Mouse (Mus musculus): ENCODE results near the gene Tnfrsf25.

Gene Tnfrsf25

DNA sequence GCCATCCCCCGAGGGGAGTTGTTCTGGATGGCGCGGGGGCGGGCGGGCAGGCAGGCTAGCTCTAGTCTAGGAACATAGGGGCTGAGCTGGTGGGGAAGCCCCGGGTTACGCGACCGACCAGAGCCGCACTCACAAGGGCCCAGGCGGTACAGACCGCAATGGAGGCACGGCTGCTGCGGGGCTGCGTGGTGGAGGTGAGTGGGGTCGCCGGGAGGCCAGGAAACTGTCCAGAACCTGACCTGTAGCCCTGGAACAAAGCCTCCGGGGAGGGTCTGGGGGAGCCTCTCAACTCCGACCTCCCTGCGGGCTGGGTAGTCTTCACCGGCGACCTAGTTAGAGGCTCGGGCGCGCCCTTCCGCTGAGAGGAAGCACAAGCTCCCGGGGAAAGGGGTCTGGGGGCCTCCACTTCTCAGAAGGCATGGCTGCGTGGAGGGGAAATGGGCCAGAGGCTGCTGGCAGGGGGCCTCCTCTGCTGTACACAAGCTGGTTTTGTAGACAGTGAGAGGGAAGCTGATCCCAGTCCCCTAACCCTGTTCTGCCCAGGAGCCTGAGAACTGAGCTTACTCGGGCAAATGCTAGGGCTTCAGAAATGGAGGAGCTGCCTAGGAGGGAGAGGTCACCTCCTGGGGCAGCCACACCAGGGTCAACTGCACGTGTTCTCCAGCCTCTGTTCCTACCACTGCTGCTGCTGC, at the start of gene Tnfrsf25:
Tnfrsf25 (plus strand) TSS at position 14 of the 692 bp plus-strand sequence.
- peak; percentile 94 for DNase-seq

DNA sequence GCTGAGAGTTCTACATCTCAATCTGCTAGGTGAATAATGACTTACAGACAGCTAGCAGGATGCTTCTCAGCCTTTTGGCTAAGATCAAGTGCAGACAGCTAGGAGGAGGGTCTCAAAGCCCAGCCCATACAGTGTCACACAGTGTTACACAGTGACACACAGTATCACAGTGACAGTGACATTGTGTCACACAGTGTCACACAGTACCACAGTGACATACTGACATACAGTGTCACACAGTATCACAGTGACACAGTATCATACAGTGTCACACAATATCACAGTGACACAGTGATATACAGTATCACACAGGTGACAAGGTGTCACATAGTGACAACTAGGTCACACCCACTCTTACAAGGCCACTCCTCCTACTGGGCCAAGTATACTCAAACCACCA, 48.5 kb upstream of the Tnfrsf25 start:
- DNase-seq, result no peak

DNA sequence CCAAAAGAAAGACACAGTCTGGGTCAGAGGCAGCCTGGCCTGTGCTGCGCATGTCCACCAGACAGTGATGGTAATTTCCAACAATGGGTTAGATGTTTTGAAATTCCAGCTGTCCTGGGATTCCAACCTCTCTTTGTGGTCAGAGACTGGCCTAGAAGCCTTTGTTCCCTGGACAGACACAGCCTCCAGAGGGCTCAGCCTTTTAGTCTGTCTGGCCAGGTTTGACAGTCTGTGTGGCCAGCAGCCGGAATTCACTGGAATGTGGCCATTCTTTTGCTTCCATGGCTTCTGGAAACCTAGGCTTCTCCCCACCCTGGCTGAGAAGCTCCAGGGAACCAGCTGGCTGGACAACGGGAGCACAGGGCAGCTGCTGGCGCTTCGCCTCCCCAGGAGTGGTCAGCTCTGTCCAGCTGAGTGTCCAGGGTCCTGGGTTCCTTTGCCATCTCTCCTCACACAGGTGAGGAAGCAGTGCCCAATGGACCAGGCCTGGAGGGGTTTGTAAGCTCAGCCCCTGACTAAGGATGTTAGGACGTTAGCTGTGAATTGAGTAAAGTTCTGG, 47.5 kb upstream of the Tnfrsf25 start:
- peak; percentile 95 for DNase-seq

DNA sequence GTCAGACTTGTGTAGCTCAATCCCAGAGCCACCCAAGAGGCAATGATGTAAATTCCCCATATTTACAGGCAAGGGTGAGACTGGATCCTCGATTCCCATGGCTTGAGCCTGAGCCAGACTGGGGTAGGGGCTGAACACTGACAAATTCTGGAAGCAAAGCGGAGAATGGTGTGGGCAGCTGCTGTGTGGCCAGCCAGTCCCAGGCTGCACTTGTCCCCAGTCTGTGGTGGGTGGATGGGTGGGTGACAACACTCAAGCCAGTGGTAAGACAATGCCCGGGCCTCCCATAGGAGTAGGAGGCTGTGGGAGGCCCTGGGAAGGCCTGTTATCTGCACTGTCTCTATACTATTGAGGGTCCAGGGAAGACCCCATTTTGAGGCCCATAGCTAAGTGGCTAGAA, 46.5 kb upstream of the Tnfrsf25 start:
- no peak for DNase-seq

DNA sequence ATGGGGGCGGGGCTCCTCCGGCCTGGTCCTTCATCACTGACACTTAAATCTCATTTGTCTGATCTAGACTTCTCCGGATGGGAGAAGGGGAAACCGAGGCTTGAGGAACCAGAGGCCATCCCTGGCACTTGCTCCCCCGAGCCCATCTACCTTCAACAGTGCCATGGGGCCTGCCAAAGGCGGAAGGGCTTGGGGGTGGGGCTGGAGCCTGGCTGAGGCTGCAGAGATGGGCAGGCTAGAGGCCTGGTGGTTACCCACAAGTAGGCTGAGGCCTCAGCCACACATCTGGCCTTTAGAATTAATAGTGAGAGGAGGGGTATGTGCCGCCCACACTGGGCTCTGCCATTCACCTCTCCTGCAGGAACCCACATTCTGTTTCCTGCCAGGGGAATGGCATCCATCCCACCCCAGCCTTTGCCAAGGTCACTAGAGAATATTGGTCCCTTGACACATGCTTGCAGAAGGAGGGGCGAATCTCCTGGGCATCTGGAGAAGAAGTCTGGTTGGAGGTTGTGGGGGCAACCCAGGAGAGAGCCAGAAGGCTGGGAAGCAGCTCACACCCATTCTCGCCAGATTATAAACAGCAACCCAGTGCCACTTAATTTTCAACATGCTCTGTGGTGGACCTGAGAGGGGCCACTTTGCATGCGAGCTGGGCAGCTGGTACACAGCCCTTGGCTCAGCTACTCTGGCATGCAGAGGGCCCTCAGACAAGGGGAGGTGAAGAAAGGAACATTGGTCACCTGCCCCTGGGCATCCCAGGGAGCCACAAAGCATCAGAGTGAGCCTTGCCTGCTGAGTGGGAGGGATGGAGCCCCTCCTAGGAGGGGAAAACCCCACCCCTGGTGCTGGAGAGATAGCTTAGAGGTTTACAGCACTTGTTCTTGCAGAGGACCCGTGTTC, 45.0 kb upstream of the Tnfrsf25 start:
- DNase-seq, result peak; percentile 93

DNA sequence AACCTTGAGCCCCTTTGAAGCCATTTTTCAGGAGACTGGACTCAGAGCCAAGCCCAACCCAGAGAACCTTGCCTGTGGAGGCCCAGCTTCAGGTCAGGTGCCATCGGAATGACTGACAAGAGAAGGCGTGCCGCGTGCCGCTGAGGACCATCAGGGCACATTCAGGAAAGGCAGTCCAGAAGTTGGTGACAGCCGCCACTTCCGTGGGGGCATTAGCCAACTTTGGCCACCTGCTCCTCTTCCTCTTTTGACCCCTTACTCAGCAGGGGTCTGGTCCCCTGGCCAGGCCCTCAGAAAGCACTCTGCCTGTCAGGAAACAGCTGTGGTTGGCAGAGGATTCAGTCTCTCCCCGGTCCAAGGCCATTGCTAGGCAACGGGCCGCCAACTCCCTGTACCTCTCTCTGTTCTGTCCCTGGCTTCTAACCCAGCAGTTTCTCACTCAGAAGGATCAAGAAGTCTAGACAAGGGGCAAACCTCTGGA, 43.6 kb upstream of the Tnfrsf25 start, which contains the start of gene Plekhg5:
Plekhg5 (plus strand) TSS at position 378 of the 481 bp plus-strand sequence.
- peak; percentile 99 for DNase-seq

DNA sequence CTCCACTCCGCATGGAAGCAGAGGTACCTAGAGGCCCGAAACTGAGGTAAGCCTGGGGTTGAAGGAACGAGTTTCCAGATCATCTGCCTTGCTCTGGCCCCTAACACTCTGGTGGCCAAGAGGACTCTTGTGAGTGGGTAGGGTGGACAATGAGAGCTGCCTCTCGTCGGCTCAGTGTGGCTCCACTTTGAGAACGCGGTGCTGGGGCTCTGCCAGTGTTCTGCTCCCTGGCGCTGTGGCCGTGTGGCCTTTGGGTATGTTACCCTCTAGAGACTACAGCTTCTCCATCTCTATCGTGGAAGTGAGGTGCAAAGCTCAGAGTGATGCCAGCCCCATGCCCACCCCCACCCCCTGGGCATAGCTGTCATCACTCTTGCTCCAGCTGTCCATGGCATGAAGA, 43.1 kb upstream of the Tnfrsf25 start:
- no peak for DNase-seq

DNA sequence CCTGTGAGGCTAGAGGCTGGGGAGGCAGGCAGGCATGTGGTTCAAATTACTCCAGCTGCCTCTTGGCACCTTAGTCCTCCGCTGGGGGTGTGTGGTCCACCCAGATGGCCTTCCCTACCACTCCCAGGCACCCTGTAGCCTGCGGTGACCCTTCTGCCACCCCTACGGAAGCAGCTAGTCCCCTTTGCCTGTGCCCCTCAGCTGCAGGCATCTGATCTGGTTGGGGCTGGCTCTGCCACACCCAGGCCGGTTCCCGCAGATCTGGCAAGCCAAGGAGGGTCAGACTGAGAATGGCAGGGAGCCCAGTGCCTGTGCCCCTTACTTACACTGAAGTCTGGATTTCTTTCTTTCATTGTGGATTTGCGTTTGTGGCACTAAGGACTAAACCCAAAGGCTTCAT, 42.0 kb upstream of the Tnfrsf25 start:
- peak; percentile 90 for DNase-seq

DNA sequence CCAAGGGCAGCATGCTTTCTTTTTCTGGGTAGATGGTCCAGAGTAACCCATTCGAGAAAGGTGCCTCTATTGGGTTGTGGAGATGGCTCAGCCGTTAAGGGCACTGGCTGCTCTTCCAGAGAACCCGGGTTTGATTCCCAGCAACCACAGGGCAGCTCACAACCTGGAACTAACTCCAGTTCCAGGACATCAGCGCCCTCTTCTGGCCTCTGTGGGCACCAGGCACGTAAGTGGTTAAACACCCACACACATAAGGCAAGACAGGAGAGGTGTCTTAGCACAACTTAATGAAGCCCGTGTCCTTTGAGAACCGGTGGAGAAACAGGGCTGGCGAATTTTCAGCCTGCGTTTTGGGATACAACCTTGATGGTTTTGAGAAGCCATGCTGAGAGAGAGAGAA, 41.2 kb upstream of the Tnfrsf25 start:
- DNase-seq, result peak; percentile 80

DNA sequence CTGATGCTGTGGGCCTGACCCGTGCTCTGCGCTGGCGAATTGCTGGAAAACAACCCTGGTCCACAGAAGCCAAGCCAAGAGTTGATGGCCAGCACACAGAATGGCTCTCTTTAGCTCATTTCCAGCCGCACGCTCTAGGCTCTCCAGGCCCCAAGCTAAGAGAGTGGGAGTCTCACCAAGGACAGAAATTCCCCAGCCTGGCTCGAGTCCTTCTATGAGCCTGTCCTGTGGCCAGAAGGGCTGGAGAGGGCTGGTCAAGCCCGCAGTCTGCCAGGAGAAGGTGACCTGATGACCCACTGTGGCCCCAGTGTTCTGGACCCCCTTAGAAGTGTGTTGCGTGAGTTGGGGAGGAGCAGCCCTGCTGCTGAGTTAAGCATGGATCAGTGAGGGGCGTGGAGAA, 38.5 kb upstream of the Tnfrsf25 start:
- DNase-seq, result peak; percentile 92

DNA sequence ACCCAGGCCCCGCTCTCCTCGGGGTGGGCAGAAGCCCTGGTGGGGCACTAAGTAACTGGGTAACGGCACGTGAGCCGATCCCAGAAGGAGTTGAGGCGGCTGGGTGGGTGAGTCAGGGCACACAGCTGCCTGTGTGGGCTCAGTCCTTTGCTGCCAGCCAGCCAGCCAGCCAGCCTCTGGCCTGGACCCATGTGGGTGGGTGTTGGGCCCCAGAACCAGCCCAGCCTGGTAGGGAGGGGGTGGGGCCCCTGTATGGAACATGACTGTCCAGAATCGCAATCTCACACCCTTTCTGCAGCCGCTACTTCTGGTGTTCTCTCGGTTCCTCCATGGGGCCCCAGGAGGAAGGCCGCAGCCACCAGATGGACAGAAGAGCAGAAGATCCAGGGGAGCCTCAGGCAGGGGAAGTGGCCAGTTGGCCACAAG, 37.6 kb upstream of the Tnfrsf25 start:
- DNase-seq, result peak; percentile 99

DNA sequence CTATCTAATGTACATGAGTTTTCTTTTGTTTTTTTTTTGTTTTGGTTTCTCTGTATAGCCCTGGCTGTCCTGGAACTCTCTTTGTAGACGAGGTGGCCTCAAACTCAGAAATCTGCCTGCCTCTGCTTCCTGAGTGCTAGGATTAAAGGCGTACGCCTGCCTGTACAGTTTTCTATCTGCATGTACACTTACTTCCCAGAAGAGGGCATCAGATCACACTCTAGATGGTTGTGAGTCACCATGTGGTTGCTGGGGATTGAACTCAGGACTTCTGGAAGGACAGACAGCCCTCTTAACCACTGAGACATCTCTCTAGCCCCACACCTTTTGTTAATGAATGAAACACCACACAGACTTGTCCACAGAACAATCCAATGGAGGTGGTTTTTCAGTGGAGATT, 36.5 kb upstream of the Tnfrsf25 start:
- DNase-seq, result peak; percentile 44

DNA sequence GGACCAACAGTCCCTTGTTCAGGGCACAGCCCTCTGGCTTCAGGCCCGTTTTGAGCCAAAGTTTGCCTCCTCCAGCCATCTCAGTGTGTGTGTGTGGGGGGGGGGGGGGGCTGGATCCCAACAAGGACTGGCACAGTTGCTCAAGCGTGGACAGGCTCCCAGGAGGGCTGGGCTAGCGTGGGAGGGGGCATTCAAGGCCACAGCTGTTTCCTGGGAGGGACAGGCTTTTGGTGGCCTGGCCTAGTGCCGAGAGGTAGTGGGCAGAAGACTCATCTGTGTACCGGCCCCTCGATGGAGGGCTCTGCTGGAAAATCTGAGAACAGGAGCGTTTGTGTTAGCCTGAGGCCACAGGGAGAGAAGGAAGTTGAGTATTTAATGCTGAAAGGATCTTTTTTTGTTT, 35.8 kb upstream of the Tnfrsf25 start:
- DNase-seq, result peak; percentile 97

DNA sequence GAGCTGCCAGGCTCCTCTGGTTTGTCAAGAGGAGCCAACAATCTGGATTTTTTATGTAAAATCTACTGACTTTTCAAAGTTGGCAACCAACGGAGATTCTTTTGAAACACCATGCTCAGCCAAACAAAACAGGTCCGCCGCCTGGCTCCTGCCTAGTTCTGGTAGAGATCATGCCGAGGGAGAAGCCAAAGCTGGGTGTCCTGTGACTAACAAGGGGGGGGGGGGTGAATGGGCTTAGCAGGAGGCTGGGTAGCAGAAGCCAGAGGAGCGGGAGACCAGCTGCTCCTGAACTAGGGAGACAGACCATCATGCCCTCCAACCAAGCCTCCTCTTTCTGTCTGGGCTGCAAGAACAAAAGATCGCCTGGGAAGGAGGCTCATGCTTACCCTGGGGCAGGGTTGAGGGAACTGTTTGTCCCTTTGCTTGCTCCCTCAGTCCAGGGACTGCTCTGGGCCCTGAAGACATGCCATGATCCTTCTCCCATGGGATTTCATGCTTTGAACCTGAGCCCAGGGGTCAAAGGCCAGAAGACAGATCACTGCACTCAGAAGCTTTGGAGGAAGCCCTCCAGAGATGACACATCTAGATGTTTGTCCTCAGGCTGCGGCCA, 32.0 kb upstream of the Tnfrsf25 start:
- DNase-seq, result peak; percentile 95

DNA sequence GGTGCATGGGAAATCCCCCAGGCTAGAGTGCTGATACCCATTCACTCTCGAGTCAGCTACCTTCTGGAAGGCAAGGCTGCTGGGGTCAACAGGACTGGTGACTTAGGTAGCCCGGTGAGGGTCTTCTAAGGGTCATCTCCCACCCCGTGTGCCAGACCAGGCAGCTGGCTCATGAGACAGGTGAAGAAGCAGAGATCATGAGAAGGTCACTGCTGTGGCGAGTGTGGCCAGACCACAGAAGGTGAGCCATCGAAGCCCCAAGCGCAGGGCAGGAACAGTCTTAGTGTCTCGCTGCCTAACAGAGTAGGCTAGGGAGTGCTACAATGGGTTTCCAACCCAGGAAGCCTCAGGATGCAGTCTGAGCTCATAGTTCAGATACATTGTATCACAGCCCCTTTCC, 31.1 kb upstream of the Tnfrsf25 start:
- no peak for DNase-seq

DNA sequence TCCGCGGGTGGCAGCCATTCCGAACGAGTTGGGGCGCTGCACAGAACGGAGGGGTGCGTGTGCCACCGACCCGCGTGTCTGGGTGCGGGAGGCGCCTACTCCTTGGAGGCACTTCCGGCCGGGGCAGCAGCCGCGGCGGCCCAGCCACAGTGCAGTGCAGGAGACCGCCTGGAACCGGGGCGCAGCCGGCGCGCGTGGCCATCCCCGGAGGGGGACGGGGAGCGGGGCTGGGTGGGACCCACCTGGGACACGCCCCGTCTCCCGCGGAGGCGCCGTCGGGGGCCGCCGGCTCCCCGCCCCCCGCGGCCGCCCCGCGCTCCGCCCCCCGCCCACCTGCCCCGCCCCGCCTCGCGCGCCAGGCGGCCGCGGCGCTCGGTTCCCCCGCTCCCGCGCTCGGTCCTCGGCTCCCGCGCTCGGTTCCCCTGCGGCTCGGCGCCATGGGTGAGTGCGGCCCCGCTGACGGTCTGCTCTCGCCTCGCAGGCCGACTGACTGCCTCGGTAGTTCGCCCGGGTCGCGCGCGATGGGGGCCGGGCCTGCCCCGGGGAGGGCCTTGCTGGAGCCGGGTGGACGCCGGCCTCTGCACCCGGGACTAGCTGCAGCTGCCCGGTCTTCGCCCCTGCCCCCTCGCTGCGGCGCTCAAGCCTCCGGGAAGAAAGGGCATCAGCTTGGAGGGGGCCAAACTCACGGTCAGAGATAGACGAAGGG, 29.1 kb upstream of the Tnfrsf25 start:
- DNase-seq, result peak; percentile 97

DNA sequence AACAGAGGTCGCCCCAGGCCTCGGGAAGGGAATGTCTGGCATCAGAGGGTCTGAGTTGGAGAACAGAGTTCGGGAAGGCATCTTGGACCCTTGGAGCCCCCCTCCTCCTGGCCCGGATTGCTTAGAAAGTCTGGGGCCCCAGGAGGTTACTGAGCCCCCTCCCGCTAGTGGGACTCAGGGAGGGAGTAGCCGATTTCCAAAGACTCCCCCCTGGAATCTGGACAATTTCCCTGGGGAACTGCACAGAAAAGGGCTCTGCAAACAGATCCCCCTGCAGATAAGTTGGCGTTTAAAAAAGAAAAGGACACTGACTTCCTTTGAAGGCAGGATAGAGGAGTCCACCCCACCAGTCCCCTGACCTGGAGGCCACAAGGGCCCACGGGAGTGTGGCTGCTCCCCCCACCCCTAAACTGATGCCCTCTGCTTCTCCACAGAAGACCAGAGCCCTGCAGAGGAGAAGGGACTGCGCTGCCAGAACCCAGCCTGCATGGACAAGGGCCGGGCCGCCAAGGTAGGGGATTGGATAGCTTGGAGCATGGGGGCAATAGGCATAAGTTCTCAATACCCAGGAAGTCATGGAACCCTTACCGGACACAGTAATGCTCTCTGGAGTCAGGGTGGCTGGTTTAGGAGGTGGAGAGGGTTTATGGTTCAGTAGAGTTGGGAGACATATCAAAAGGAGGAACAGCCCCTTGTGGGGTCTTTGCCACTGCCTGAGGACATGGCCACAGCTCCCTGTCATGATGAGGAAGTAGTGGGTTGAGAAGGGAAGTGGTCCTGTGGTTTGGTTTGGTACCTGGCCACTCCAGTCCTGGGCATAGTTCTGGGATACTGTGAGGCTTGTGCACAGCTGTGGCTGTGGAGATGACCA, 28.3 kb upstream of the Tnfrsf25 start:
- peak; percentile 94 for DNase-seq

DNA sequence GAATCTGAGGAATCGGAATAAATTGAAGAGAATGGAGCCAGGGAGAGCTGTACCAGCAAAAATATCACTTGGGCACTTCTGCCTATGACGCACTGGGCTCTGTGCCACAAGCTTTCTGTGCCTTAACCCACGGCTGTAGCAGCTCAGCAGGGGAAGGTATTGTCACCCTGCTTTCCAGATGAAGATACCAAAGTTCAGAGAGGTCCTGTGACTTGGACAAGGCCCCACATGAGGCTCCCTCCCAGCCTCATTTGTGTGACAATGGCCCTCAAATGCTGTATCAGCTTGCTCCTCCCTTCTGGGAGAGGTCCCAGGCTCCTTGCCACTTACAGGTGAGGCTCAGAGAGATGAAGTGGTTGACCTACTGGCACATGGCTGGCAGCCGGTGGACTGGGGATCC, 27.6 kb upstream of the Tnfrsf25 start:
- peak; percentile 89 for DNase-seq

DNA sequence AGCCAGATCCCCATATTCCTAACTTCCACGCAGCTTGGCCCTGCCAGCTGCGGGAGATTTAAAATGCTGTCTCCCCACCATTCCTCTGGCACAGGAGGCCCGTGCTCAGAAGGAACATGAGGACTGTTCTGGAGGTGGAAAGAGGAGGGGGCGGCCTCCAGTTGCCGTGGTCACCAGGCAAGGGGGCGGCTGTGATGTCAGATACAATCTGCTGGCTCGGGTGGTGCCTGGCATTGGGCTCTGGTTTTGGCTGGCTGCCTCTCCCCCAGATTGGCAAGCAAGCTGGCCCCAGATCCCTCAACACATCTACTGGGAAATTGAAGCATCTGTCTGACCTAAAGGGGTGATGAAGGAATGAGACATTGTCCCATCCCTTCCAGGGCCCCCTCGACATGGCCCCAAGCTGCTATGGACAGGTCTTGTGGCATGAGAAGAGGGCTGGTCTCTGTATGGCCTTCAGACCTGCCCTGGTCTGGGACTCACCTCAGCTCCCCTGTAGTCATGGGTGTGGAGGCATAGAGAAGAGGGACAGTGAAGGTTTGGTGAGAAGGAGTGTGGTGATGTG, 27.1 kb upstream of the Tnfrsf25 start:
- DNase-seq, result peak; percentile 91

DNA sequence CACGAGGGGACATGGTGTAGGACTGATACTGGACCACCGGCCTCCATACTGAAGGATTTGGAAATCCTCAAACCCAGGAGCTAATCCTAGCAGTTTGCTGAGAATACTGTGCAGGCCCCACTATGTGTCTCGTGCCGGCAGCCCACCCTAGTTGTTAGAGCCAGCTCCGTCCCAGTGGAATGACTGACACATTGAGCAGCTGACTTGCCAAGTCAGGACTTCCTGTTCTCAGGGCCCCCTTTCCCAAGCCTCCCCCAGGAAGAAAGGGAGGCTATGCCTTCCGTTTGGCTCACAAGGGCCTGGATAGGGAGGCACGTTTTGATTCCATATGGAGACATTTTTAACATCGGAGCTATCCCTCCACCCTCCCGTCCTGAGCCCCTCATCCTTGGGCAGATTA, 25.5 kb upstream of the Tnfrsf25 start:
- DNase-seq, result peak; percentile 94

DNA sequence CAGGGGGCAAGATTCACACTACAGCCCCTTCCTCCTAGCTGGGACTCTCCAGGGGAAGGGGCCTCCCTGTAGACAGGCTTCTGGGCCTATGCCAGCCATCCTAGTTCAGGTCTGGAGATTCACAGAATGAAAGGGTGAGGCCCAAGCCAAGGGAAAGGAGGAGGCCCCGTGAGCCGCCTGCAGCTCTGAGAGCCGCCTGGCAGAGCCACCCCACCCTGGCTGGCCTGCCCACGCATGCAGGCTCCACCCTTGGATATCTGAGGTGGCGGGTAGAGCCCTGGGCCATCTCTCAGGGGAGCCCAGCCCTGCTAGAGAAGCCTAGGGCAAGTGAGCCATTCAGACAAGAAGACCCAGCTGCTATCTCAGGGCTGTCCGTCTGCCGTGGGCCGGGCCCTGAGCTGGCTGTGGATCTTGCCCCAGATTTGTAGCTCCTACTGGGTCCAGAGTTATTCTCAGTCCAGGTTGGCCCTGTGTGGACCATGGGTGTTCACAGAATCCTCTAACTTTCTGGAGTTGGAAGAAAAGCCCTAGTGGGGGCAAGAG, 22.9 kb upstream of the Tnfrsf25 start:
- peak; percentile 93 for DNase-seq

Measured in heart, adult 11 months (tissue).